Mouse (Mus musculus): ENCODE measurements around the gene Arhgdig.
A peak's percentile ranks its signal among the peaks of the same experiment; 100 is the strongest.
"Not testable (repeated sequence)": the region's sequence is repeated elsewhere in the genome, so short reads cannot be mapped to it uniquely, and the experiment has no call there.

The Arhgdig gene

GRCm38 (mm10) chr17:26204766-26205165 lies 2.8 kb downstream of the Arhgdig start:
- no peak for DNase-seq (ENCODE audit: low spot score)

- peak; percentile 62 for DNase-seq (ENCODE audit: low spot score)
Measured at GRCm38 (mm10) chr17:26203321-26203811, 4.2 kb downstream of the Arhgdig start.

- no peak for DNase-seq (ENCODE audit: low spot score)
Measured at GRCm38 (mm10) chr17:26202737-26203136, 4.8 kb downstream of the Arhgdig start, which contains the start of gene Rgs11. Gene Rgs11 (plus strand): TSS chr17:26202951.

GRCm38 (mm10) chr17:26201998-26202397 lies 5.6 kb downstream of the Arhgdig start:
- DNase-seq (ENCODE audit: low spot score) = no peak

GRCm38 (mm10) chr17:26200831-26201705 lies 6.5 kb downstream of the Arhgdig start:
- no peak for DNase-seq (ENCODE audit: low spot score)

GRCm38 (mm10) chr17:26198892-26199291 lies 8.7 kb downstream of the Arhgdig start, which contains the start of gene Pdia2:
Gene Pdia2 (minus strand): TSS chr17:26199087.
- DNase-seq (ENCODE audit: low spot score) = no peak

- no peak for DNase-seq (ENCODE audit: low spot score)
Measured at GRCm38 (mm10) chr17:26192481-26193190, 14.9 kb downstream of the Arhgdig start.

GRCm38 (mm10) chr17:26191486-26191885 lies 16.1 kb downstream of the Arhgdig start:
- not testable (repeated sequence) for DNase-seq (ENCODE audit: low spot score)

GRCm38 (mm10) chr17:26188091-26188805 lies 19.3 kb downstream of the Arhgdig start:
- DNase-seq (ENCODE audit: low spot score) = no peak

GRCm38 (mm10) chr17:26187592-26187991 lies 20.0 kb downstream of the Arhgdig start:
- DNase-seq (ENCODE audit: low spot score) = no peak

GRCm38 (mm10) chr17:26181179-26181578 lies 26.4 kb downstream of the Arhgdig start:
- DNase-seq (ENCODE audit: low spot score) = no peak

GRCm38 (mm10) chr17:26178611-26179010 lies 29.0 kb downstream of the Arhgdig start:
- DNase-seq (ENCODE audit: low spot score) = no peak

- DNase-seq (ENCODE audit: low spot score) = not testable (repeated sequence)
Measured at GRCm38 (mm10) chr17:26175248-26175647, 32.3 kb downstream of the Arhgdig start.

GRCm38 (mm10) chr17:26168039-26168438 lies 39.5 kb downstream of the Arhgdig start:
- no peak for DNase-seq (ENCODE audit: low spot score)

- no peak for DNase-seq (ENCODE audit: low spot score)
Measured at GRCm38 (mm10) chr17:26162736-26163135, 44.9 kb downstream of the Arhgdig start.

GRCm38 (mm10) chr17:26151886-26152630 lies 55.5 kb downstream of the Arhgdig start:
- no peak for DNase-seq (ENCODE audit: low spot score)
